Mouse (Mus musculus): ENCODE measurements around the gene Hdx. TPM values are rescaled to one million over a fixed set of nuclear protein-coding genes. Genes with fewer than 3 reads are reported as not detected.

The Hdx gene
- polyA plus RNA-seq (2014; fragmentation: Nextera tagmentation; extraction: Ambion mirVana), result 2.5 and 2.6 TPM in 2 replicates

GRCm38 (mm10) chrX:111696356-111697282 lies at the start of gene Hdx:
Hdx (minus strand) TSS chrX:111697079.
- Histone ChIP-seq H3K27ac (replicated peaks; ENCODE audit: low read depth, low read length) (peak within 1 kb of the TSS; percentile 84), H3K9ac (replicated peaks; ENCODE audit: low read length) (peak within 1 kb of the TSS; percentile 51), H3K4me1 (ENCODE audit: control insufficient read depth, insufficient read depth, low read length) (no peaks in the 10 kb centered on the region), H3K36me3 (ENCODE audit: control insufficient read depth, insufficient read depth, low read length) (no peaks in the 10 kb centered on the region), H3K27me3 (ENCODE audit: control insufficient read depth, insufficient read depth, low read length) (no peaks in the 10 kb centered on the region), H3K4me2 (ENCODE audit: low read length) (peak within 1 kb of the TSS; percentile 52), H3K9me3 (ENCODE audit: control insufficient read depth, low read length) (no peaks in the 10 kb centered on the region), H3K4me3 (replicated peaks; ENCODE audit: low read depth, low read length) (peak within 1 kb of the TSS; percentile 46)
- ATAC-seq (ENCODE audit: low FRiP score, low TSS enrichment) (peak; percentile 91), DNase-seq (peak; percentile 92)
- 18% methylated on average over 26 of the region's 26 CpGs for WGBS

DNA sequence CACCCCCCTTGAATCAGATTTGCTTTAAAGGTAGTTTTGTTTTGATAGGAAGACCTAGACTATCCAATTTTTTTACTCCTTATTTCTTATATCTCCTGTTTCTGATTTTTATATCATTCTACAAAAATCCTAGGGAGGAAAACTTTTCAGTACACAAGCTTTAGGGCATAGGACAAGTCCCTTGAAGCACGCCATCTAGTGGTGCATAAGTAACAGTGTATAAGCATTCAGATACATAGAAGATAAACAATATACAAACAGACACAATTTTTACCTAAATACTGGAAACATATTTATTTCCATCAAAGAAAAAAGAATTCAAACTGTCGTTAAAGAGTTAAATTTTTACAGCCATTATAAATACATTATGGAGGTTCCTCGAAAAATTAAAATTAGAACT lies 11.2 kb downstream of the Hdx start:
- Histone ChIP-seq H3K4me2 (ENCODE audit: low read length) (no peak overlapping the region), H3K36me3 (ENCODE audit: control insufficient read depth, insufficient read depth, low read length) (no peaks in the 10 kb centered on the region), H3K4me3 (replicated peaks; ENCODE audit: low read depth, low read length) (no peak overlapping the region), H3K9ac (replicated peaks; ENCODE audit: low read length) (no peak overlapping the region), H3K4me1 (ENCODE audit: control insufficient read depth, insufficient read depth, low read length) (no peaks in the 10 kb centered on the region), H3K27me3 (ENCODE audit: control insufficient read depth, insufficient read depth, low read length) (no peaks in the 10 kb centered on the region), H3K9me3 (ENCODE audit: control insufficient read depth, low read length) (no peaks in the 10 kb centered on the region), H3K27ac (replicated peaks; ENCODE audit: low read depth, low read length) (no peak overlapping the region)
- no peak for DNase-seq
- no peak for ATAC-seq (ENCODE audit: low FRiP score, low TSS enrichment)
- 67% methylated on average over 3 of the region's 3 CpGs for WGBS

GRCm38 (mm10) chrX:111671685-111672084 lies 25.2 kb downstream of the Hdx start:
- WGBS, result 56% methylated on average over 3 of the region's 3 CpGs
- no peak overlapping the region for H3K4me3 ChIP-seq (replicated peaks; ENCODE audit: low read depth, low read length)
- H3K36me3 ChIP-seq (ENCODE audit: control insufficient read depth, insufficient read depth, low read length), result no peaks in the 10 kb centered on the region
- H3K27ac ChIP-seq (replicated peaks; ENCODE audit: low read depth, low read length), result no peak overlapping the region
- H3K27me3 ChIP-seq (ENCODE audit: control insufficient read depth, insufficient read depth, low read length), result no peaks in the 10 kb centered on the region
- H3K9ac ChIP-seq (replicated peaks; ENCODE audit: low read length), result no peak overlapping the region
- peak; percentile 6 for DNase-seq
- no peaks in the 10 kb centered on the region for H3K4me1 ChIP-seq (ENCODE audit: control insufficient read depth, insufficient read depth, low read length)
- H3K4me2 ChIP-seq (ENCODE audit: low read length), result no peak overlapping the region
- no peaks in the 10 kb centered on the region for H3K9me3 ChIP-seq (ENCODE audit: control insufficient read depth, low read length)
- no peak for ATAC-seq (ENCODE audit: low FRiP score, low TSS enrichment)

DNA sequence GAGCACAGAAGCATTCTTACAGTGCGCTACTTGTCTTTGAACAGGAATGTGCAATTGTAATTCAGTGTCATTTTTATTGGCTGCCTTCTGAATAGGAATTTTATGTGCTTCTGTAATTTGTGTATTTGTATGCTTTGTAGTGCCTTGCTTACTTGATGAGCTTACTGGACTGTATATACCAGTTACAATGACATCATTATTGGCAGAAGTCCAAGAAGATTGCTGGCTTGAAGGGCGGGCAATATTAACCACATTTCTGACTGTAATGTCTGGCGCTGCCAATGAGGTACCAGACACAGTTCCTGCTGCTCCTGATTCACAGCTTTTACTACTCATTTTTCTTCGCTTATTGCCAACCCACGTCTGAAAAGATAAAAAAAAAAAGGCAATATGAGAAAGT lies 36.5 kb downstream of the Hdx start:
- Histone ChIP-seq H3K4me2 (ENCODE audit: low read length) (no peak overlapping the region), H3K9me3 (ENCODE audit: control insufficient read depth, low read length) (no peaks in the 10 kb centered on the region), H3K4me1 (ENCODE audit: control insufficient read depth, insufficient read depth, low read length) (no peaks in the 10 kb centered on the region), H3K9ac (replicated peaks; ENCODE audit: low read length) (no peak overlapping the region), H3K36me3 (ENCODE audit: control insufficient read depth, insufficient read depth, low read length) (no peaks in the 10 kb centered on the region), H3K27me3 (ENCODE audit: control insufficient read depth, insufficient read depth, low read length) (no peaks in the 10 kb centered on the region), H3K4me3 (replicated peaks; ENCODE audit: low read depth, low read length) (no peak overlapping the region), H3K27ac (replicated peaks; ENCODE audit: low read depth, low read length) (no peak overlapping the region)
- ATAC-seq (ENCODE audit: low FRiP score, low TSS enrichment) (no peak), DNase-seq (peak; percentile 40)
- WGBS, result 77% methylated on average over 5 of the region's 5 CpGs

DNA sequence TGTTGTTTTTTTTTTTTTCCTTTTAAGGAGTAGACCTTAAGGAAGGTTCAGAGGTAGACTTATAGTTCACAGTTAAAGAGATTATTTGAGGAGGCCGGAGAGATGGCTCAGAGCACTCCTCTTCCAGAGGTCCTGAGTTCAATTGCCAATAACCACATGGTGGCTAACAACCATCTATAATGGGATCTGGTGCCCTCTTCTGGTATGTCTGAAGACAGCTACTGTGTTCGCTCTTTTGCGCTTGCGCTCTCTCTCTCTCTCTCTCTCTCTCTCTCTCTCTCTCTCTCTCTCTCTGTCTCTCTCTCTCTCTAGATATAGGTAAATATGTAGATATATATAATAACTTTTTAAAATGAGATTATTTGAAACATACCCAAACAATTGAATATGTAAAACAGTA lies 38.2 kb downstream of the Hdx start:
- no peak overlapping the region for H3K27ac ChIP-seq (replicated peaks; ENCODE audit: low read depth, low read length)
- H3K4me3 ChIP-seq (replicated peaks; ENCODE audit: low read depth, low read length), result no peak overlapping the region
- H3K4me1 ChIP-seq (ENCODE audit: control insufficient read depth, insufficient read depth, low read length), result no peaks in the 10 kb centered on the region
- WGBS, result 87% methylated on average over 4 of the region's 4 CpGs
- H3K4me2 ChIP-seq (ENCODE audit: low read length), result no peak overlapping the region
- H3K36me3 ChIP-seq (ENCODE audit: control insufficient read depth, insufficient read depth, low read length), result no peaks in the 10 kb centered on the region
- H3K27me3 ChIP-seq (ENCODE audit: control insufficient read depth, insufficient read depth, low read length), result no peaks in the 10 kb centered on the region
- DNase-seq (no peak), ATAC-seq (ENCODE audit: low FRiP score, low TSS enrichment) (no peak)
- no peak overlapping the region for H3K9ac ChIP-seq (replicated peaks; ENCODE audit: low read length)
- H3K9me3 ChIP-seq (ENCODE audit: control insufficient read depth, low read length), result no peaks in the 10 kb centered on the region

GRCm38 (mm10) chrX:111644945-111645344 lies 51.9 kb downstream of the Hdx start:
- ATAC-seq (ENCODE audit: low FRiP score, low TSS enrichment) (no peak), DNase-seq (no peak)
- Histone ChIP-seq H3K36me3 (ENCODE audit: control insufficient read depth, insufficient read depth, low read length) (no peaks in the 10 kb centered on the region), H3K9ac (replicated peaks; ENCODE audit: low read length) (no peak overlapping the region), H3K4me3 (replicated peaks; ENCODE audit: low read depth, low read length) (no peak overlapping the region), H3K27me3 (ENCODE audit: control insufficient read depth, insufficient read depth, low read length) (no peaks in the 10 kb centered on the region), H3K27ac (replicated peaks; ENCODE audit: low read depth, low read length) (no peak overlapping the region), H3K4me1 (ENCODE audit: control insufficient read depth, insufficient read depth, low read length) (no peaks in the 10 kb centered on the region), H3K4me2 (ENCODE audit: low read length) (no peak overlapping the region), H3K9me3 (ENCODE audit: control insufficient read depth, low read length) (no peaks in the 10 kb centered on the region)
- WGBS, result 82% methylated on average over 4 of the region's 4 CpGs

DNA sequence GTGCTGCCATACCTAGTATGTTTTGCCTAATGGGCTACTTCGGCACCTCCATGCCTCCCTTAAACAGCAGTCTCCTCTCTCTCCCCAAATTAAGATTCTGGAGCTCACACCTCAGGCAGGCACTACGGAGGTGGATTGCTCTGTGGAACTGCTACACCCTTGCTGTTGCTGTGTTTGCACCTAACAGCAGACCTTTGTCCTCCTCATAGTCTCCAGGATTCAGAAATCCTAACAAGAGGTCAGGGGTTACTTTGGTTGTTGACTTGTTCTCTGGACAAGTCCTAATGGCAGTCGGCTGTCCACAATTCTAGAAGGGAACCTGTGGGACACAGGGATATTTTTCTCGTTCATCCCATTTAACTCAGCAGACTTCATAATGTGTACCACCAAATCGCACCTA lies 56.3 kb downstream of the Hdx start:
- Histone ChIP-seq H3K27ac (replicated peaks; ENCODE audit: low read depth, low read length) (no peak overlapping the region), H3K9me3 (ENCODE audit: control insufficient read depth, low read length) (no peaks in the 10 kb centered on the region), H3K36me3 (ENCODE audit: control insufficient read depth, insufficient read depth, low read length) (no peaks in the 10 kb centered on the region), H3K4me2 (ENCODE audit: low read length) (no peak overlapping the region), H3K4me1 (ENCODE audit: control insufficient read depth, insufficient read depth, low read length) (no peaks in the 10 kb centered on the region), H3K9ac (replicated peaks; ENCODE audit: low read length) (no peak overlapping the region), H3K4me3 (replicated peaks; ENCODE audit: low read depth, low read length) (no peak overlapping the region), H3K27me3 (ENCODE audit: control insufficient read depth, insufficient read depth, low read length) (no peaks in the 10 kb centered on the region)
- 89% methylated on average over 5 of the region's 5 CpGs for WGBS
- DNase-seq (no peak), ATAC-seq (ENCODE audit: low FRiP score, low TSS enrichment) (no peak)

- ATAC-seq (ENCODE audit: low FRiP score, low TSS enrichment), result no peak
- Histone ChIP-seq H3K4me2 (ENCODE audit: low read length) (no peak overlapping the region), H3K4me3 (replicated peaks; ENCODE audit: low read depth, low read length) (no peak overlapping the region), H3K36me3 (ENCODE audit: control insufficient read depth, insufficient read depth, low read length) (no peaks in the 10 kb centered on the region), H3K27me3 (ENCODE audit: control insufficient read depth, insufficient read depth, low read length) (no peaks in the 10 kb centered on the region), H3K4me1 (ENCODE audit: control insufficient read depth, insufficient read depth, low read length) (no peaks in the 10 kb centered on the region), H3K9me3 (ENCODE audit: control insufficient read depth, low read length) (no peaks in the 10 kb centered on the region), H3K9ac (replicated peaks; ENCODE audit: low read length) (no peak overlapping the region), H3K27ac (replicated peaks; ENCODE audit: low read depth, low read length) (no peak overlapping the region)
- DNase-seq, result peak; percentile 13
- WGBS, result 79% methylated on average over 2 of the region's 2 CpGs
These were observed 99.2 kb downstream of the Hdx start for GRCm38 (mm10) chrX:111597631-111598161.

GRCm38 (mm10) chrX:111587616-111588015 lies 109.3 kb downstream of the Hdx start:
- Histone ChIP-seq H3K27me3 (ENCODE audit: control insufficient read depth, insufficient read depth, low read length) (no peaks in the 10 kb centered on the region), H3K4me1 (ENCODE audit: control insufficient read depth, insufficient read depth, low read length) (no peaks in the 10 kb centered on the region), H3K4me3 (replicated peaks; ENCODE audit: low read depth, low read length) (no peak overlapping the region), H3K9me3 (ENCODE audit: control insufficient read depth, low read length) (no peaks in the 10 kb centered on the region), H3K4me2 (ENCODE audit: low read length) (no peak overlapping the region), H3K36me3 (ENCODE audit: control insufficient read depth, insufficient read depth, low read length) (no peaks in the 10 kb centered on the region), H3K27ac (replicated peaks; ENCODE audit: low read depth, low read length) (no peak overlapping the region), H3K9ac (replicated peaks; ENCODE audit: low read length) (no peak overlapping the region)
- WGBS, result 76% methylated on average over 4 of the region's 4 CpGs
- ATAC-seq (ENCODE audit: low FRiP score, low TSS enrichment) (no peak), DNase-seq (no peak)
